Mouse (Mus musculus) lung, adult 2 months (tissue): ENCODE measurements around the gene Tmem132b.

Source experiments
- CTCF ChIP-seq: fragments of 200-500 bp; IDR thresholded peaks from 2 replicates; pipeline ENCODE4 v1.5.1; 2011; ENCODE audit warnings: mild to moderate bottlenecking, low read length, control low read depth; ENCODE audit not compliant: insufficient read depth
- POLR2A ChIP-seq: fragments of 200-500 bp; IDR thresholded peaks from 2 replicates; pipeline ENCODE4 v1.6.1; 2011; ENCODE audit warnings: low read depth, mild to moderate bottlenecking, control low read depth, low read length, borderline replicate concordance; ENCODE audit errors: extremely low read depth

DNA sequence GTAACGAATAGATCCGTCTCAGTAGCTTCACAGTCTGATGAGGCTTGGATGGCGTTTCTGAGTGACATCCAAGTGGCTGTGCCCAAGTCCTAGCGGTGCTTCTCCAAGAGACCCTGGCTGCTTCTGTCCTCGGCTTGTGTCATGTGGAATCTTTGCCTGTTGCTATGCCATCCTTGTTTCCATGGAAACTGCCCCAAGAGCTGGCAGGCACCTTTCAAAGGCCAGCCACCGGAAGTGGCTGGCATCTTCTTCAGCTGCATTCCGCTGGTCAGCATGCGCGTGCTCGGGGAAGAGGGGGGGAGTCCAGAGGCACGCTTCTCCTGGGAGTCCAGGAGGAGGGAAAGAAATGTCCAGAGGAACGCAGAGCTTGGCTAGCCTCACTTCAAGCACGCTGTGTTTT is 144.0 kb downstream of the Tmem132b start:
- TF ChIP-seq POLR2A (no peak), CTCF (no peak)
